Mouse (Mus musculus) small intestine, adult 2 months (tissue): Measurements from ENCODE around the gene Mex3a.

Source experiments
- CTCF ChIP-seq: fragments of 200-500 bp; IDR thresholded peaks from 2 replicates; pipeline ENCODE4 v1.5.1; 2012; ENCODE audit warnings: low read depth, mild to moderate bottlenecking, control low read depth, inconsistent platforms, low read length, moderate library complexity, mixed read lengths; ENCODE audit not compliant: insufficient replicate concordance, insufficient read length; ENCODE audit errors: extremely low read depth
- POLR2A ChIP-seq: fragments of 200-500 bp; IDR thresholded peaks from 2 replicates; pipeline ENCODE4 v1.6.1; 2012; ENCODE audit warnings: low read depth, mild to moderate bottlenecking, control low read depth, inconsistent platforms, low read length, moderate library complexity

DNA sequence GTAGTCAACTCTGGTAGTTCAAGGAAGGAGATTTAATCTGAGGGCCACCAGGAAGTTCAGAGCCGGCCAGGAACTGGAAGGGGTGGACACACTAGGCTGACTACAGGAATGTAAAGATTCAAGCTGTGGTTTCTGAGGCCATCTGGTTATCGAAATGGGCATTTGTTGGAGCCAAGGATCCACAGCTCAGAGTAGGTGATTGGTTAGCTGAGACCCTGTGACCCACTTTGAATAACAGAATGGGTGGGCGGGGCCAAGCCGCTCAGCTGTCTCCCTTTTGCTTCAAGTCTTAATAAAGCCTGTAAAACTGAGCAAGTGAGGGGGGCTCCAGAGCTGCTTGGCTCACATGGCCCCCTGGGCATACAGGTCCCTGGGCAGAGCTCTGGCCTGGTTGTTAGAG, 29.8 kb downstream of the Mex3a start:
- TF ChIP-seq CTCF (no peak), POLR2A (no peak)
